Mouse (Mus musculus): ENCODE data around the gene Dpp9.
"Not testable (repeated sequence)": the region's sequence is repeated elsewhere in the genome, so short reads cannot be mapped to it uniquely, and the experiment has no call there.

Dpp9 gene

DNA sequence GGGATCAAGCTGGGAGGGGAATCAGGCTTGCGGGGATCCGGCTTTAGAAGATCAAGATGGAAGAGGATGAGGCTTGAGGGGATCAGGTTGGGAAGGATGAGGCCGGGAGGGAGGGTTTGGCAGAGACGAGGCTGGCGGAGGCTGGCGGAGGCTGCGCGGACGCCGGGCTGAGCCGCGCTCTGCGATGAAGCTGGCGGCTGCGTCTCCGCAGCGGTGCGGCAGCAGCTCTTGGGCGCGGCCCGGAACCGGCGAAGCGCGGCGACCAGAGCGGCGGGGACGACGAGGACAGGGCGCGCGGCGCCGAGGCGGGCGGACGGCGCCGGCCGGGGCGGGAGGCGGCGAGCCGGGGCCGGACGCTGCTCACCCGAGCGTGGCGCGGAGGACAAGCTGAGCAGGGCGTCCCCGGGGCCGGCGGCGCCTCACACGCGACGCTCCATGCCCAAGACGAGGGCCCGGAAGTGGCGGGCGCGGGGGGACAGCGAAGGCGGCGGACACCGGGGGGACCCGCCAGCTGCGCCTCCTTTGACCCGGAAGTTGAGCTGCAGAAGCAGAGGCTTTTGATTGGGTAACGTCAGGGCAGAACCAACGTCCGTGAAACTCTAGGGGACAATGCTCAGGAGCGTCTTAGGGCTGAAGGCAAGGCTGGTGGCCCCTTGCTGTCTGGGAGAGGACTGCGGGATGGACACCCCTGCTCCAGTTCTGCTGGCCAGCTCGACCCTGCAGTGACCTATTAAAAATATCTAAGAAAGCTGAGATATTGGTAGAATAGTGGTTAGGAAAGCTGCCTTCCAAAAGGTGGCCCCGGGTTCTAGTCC, at the start of gene Dpp9:
TSS of gene Dpp9 (minus strand) at position 529 of the 815 bp plus-strand sequence.
- DNase-seq: peak; percentile 90

DNA sequence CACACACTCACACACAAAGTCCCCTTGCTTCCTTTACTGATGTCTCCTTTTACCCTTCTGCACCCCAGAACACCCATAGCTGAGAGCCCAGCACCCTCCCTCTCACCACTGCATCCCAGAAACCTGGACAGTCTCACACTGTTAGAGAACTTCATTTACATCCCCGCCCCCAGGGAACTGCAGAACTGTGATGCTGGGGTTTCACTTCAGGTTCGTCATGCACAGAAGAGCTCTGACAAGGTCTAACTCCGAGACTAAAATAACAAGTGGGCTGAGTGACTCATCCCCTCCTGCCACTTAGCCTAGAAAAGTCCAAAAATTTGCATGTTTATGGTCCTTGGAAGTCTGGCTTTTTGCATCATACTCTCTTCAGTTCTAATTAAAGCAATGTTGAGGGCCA, 47.6 kb upstream of the Dpp9 start:
- DNase-seq: no peak

DNA sequence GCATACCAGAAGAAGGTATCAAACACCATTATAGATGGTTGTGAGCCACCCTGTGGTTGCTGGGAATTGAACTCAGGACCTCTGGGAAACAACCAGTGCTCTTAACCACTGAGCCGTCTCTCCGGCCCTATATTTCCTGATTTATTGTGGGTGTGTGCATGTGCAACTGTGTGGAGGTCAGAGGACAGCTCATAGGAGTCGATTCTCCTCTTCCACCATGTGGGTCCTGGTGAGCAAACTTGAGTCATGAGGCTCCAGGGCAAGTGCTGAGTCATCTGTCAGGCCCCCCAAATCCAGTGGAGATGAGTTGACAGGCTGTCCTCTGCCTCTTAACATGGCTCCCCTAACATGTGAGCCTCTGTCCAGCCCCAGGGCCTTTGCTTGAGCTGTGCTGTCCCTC, 47.2 kb upstream of the Dpp9 start:
- no peak for DNase-seq

DNA sequence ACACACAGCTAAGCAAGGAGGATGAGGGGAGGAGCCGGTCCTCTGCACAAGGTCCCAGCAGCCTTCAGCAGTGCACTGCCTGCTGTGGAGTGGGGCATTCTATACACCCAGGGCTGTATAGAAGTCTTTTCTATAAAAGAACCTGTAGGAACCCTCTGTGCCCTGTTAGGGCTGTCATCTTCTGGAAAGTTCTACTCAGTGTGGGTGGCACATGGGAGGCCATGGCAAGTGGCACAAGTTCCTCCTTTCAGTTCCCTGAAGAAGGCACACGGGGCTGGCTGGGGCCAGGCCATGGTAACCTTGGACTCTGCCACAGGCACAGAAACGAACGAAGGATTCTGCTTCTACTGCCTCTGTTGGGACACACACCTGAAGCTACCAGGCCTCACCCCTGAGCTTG, 46.3 kb upstream of the Dpp9 start:
- no peak for DNase-seq

- DNase-seq: peak; percentile 87
Measured at GRCm38 (mm10) chr17:56264020-56264419, 45.3 kb upstream of the Dpp9 start.

GRCm38 (mm10) chr17:56262645-56263094, 44.0 kb upstream of the Dpp9 start:
- no peak for DNase-seq

- DNase-seq: no peak
Measured at GRCm38 (mm10) chr17:56261166-56261565, 42.5 kb upstream of the Dpp9 start.

GRCm38 (mm10) chr17:56259301-56260037, 40.8 kb upstream of the Dpp9 start:
- no peak for DNase-seq

- not testable (repeated sequence) for DNase-seq
Measured at GRCm38 (mm10) chr17:56258812-56259211, 40.1 kb upstream of the Dpp9 start.

- not testable (repeated sequence) for DNase-seq
Measured at GRCm38 (mm10) chr17:56258269-56258668, 39.6 kb upstream of the Dpp9 start.

DNA sequence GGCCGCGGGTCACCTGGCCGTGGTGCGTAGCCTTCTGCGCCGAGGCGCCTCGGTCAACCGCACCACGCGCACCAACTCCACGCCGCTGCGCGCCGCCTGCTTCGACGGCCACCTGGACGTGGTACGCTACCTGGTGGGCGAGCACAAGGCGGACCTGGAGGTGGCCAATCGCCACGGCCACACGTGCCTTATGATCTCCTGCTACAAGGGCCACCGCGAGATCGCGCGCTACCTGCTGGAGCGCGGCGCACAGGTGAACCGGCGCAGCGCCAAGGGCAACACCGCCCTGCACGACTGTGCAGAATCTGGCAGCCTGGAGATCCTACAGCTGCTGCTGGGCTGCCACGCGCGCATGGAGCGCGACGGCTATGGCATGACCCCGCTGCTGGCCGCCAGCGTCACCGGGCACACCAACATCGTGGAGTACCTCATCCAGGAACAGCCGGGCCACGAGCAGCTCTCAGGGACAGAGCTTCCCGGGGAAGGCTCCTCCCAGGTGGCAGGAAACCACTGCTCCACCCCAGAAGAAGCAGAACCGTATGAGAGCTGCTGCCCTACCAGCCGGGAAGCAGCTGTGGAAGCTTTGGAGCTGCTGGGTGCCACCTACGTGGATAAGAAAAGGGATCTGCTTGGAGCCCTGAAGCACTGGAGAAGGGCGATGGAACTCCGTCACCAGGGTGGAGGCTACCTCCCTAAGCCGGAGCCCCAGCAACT, 38.6 kb upstream of the Dpp9 start:
- peak; percentile 34 for DNase-seq

- peak; percentile 93 for DNase-seq
Measured at GRCm38 (mm10) chr17:56256239-56256881, 37.7 kb upstream of the Dpp9 start, which contains the start of gene Fem1a. Fem1a (plus strand) TSS chr17:56256810.

DNA sequence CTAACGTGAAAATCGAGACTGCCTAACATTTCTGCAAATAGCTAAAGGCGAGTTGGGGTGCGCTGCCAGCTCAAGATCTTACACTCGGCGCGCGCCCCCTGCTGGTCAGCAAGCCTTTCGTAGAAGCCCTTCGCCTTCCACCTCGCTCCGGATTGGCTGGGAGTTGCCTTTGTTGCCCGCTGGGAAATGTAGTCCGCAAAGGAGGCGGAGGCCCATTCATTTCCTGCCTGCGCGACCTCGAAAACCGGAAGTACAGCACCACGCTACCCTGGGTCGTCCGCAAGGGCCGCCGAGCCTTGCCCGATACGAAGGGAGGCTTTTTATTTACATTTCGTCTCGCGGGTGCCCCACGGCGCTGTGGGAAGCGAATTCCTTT, 37.1 kb upstream of the Dpp9 start:
- peak; percentile 99 for DNase-seq

GRCm38 (mm10) chr17:56255429-56255828, 36.7 kb upstream of the Dpp9 start:
- peak; percentile 53 for DNase-seq

- no peak for DNase-seq
Measured at GRCm38 (mm10) chr17:56254695-56255094, 36.0 kb upstream of the Dpp9 start.

DNA sequence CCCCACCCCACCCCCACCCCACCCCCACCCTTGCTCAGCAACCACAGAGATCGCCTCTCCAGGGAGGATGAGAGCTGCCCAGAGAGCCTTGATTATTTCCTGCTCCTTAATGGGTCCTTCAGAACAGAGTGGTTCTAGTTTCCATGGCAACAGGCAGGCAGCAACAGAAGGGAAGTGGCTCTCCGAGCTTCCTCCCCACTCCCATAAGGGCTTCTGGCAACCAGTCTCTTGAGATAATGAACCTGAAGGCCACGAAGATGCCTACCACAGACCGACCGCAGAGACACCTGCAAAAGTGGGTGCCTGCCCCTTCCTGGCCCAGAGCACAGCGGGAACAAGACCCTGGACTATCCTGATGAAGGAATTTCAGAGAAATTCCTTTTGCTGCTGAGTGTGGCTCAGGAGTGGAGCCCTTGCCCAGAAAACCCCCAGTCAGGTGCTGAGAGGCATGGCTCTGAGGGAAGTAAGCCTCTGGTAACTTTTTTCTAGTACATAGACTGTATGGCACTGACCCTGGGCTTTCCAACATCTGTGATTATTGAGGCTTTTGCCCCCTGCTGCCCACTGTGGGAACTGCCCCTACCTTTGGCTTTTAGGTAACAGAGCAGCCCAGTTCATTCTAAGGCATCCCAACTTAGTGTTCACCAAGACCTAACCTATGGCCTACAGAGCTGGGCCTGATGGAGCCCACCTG, 32.6 kb upstream of the Dpp9 start:
- DNase-seq: peak; percentile 74

DNA sequence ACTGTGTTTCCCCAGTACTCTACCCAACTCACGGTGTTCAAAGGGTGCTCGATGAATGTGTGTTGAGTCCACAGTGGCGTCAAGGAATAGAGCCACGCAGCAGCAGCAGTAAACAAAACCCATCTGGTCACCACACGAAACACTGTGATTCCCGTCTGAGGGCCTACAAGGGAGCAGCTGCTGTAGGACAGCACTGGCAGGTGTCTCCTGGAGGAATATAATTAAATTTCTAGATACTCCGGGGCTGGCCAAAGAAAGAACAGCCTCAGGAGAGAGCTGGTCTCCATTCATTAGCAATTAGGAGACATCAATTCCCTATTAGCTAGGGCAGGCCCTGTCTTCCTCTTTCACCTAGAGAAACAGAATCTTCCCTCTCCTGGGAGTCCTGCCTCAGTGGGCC, 26.9 kb upstream of the Dpp9 start:
- DNase-seq: no peak

- peak; percentile 93 for DNase-seq
Measured at GRCm38 (mm10) chr17:56241541-56242401, 23.1 kb upstream of the Dpp9 start.

- no peak for DNase-seq
Measured at GRCm38 (mm10) chr17:56233818-56234469, 15.2 kb upstream of the Dpp9 start.

- no peak for DNase-seq
Measured at GRCm38 (mm10) chr17:56233389-56233788, 14.7 kb upstream of the Dpp9 start.

- no peak for DNase-seq
Measured at GRCm38 (mm10) chr17:56229943-56230342, 11.2 kb upstream of the Dpp9 start.
